ENCODE assay signal across 20 mouse cellular contexts in the genomic region with DNA sequence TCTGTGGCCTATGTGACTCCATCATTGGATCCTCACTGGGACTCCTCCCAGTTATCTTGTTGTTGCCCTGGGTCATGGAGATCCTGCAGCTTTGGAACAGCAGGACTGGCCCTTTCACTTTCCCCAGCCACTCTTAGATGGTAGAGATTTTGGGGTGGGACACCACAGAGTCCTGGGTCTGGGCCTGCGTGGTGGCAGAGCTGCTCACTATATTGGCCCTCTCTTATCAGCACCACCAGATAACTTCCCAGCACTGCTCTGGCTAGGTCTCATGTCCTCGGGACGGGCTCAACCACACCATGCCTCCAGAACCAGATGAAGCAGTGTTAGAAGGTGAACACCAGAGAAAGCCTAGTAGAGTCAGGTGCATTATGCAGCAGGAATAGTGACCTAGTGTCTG.
DNase-seq lines count a peak whose midpoint lies in the region; ATAC-seq and TF ChIP-seq lines count a peak whose summit lies in the region.
"Had no signal": no experiment of that assay in that cellular context is flagged by ENCODE, and none has a peak within 500 bp of the region (broad histone marks: within the 10 kb centered on the region; RNA-seq: fewer than 3 reads in every experiment).

No protein-coding gene starts in this region.

- H3K27me3 ChIP-seq in heart, embryonic 14.5 days (ENCODE audit: control insufficient read depth, insufficient read depth, low read length): no peaks in the 10 kb centered on the region
- H3K27me3 ChIP-seq in G1E (ENCODE audit: insufficient read depth, low read length): no peaks in the 10 kb centered on the region
- H3K27me3 ChIP-seq: forebrain, embryonic 13.5 days; heart, embryonic 15.5 days; hindbrain, embryonic 13.5 days had no signal

- H3K4me3 ChIP-seq in heart, embryonic 14.5 days (ENCODE audit: control insufficient read depth in 1 of 2, insufficient read depth in 1 of 2, low read depth in 1 of 2, low read length in 2 of 2): no peak overlapping the region
- no peak overlapping the region for H3K4me3 ChIP-seq in G1E (ENCODE audit: low read depth, low read length)
- H3K4me3 ChIP-seq: embryonic facial prominence, embryonic 10.5 days; forebrain, embryonic 13.5 days; heart, embryonic 15.5 days; hindbrain, embryonic 13.5 days had no signal

- H3K9me3 ChIP-seq in heart, embryonic 14.5 days (ENCODE audit: control insufficient read depth, low read length): no peaks in the 10 kb centered on the region
- no peaks in the 10 kb centered on the region for H3K9me3 ChIP-seq in G1E (replicated peaks)
- H3K9me3 ChIP-seq: embryonic facial prominence, embryonic 10.5 days; forebrain, embryonic 13.5 days; heart, embryonic 15.5 days; hindbrain, embryonic 13.5 days had no signal

- WGBS in heart, embryonic 14.5 days: 56% methylated on average over 3 of the region's 3 CpGs

- H3K4me1 ChIP-seq in heart, embryonic 14.5 days (ENCODE audit: control insufficient read depth in 2 of 2, insufficient read depth in 2 of 2, low read length in 2 of 2): peaks cover 3 to 6% of the 10 kb centered on the region in 2 experiments; a peak in 3 of 4 replicates
- peaks cover 20% of the 10 kb centered on the region for H3K4me1 ChIP-seq in G1E (ENCODE audit: insufficient read depth, low read depth, low read length)
- H3K4me1 ChIP-seq: embryonic facial prominence, embryonic 10.5 days had no signal

- H3K4me2 ChIP-seq in heart, embryonic 14.5 days (ENCODE audit: low read length): no peak overlapping the region
- H3K4me2 ChIP-seq: forebrain, embryonic 13.5 days; heart, embryonic 15.5 days; hindbrain, embryonic 13.5 days had no signal

- no peak for TF ChIP-seq CTCF in G1E (IDR thresholded peaks at IDR 0.05; ENCODE audit: low read depth, low read length)

- ATAC-seq in heart, embryonic 14.5 days (ENCODE audit: insufficient number of reproducible peaks, insufficient read depth, low FRiP score, low read depth): 0 out of 2 replicates have a peak, but pooled peaks have one; percentile 34
- peak; percentile 93 for ATAC-seq in G1E (ENCODE audit: extremely low read depth, insufficient number of reproducible peaks, low FRiP score, poor library complexity, severe bottlenecking)
- peak; percentile 44; the same call in 1 of the 2 replicates for ATAC-seq in megakaryocyte progenitor cell, adult 5-6 weeks (replicated peaks; ENCODE audit: poor library complexity)
- ATAC-seq: forebrain, embryonic 13.5 days; forebrain, postnatal 0 days; hindbrain, postnatal 0 days had no signal

- DNase-seq in heart, adult 8-10 months (ENCODE audit: low spot score): no peak
- DNase-seq in G1E (ENCODE audit: low spot score): no peak
- peak; percentile 4 for DNase-seq in c-Kit-positive CD71-positive TER-119-positive erythroid progenitor cells, embryonic 14.5 days (ENCODE audit: low spot score)
- no peak for DNase-seq in adrenal gland, postnatal 4 days (ENCODE audit: low spot score in 2 of 2)
- no peak for DNase-seq in left cerebral cortex, adult 9 months (ENCODE audit: low spot score in 2 of 2)
- DNase-seq: adrenal gland, adult 2 months; adrenal gland, postnatal 25 days; cerebellum, adult 11-12 months; cerebellum, adult 9-10 months; cerebellum, postnatal 36 days; forebrain, postnatal 0 days; gastrocnemius, postnatal 14 days; heart, postnatal 14 days had no signal

- H3K9ac ChIP-seq in heart, embryonic 14.5 days (ENCODE audit: low read length): no peak overlapping the region
- H3K9ac ChIP-seq: forebrain, embryonic 13.5 days; forebrain, postnatal 0 days; heart, embryonic 15.5 days; hindbrain, embryonic 13.5 days had no signal

- H3K27ac ChIP-seq in heart, embryonic 14.5 days (replicated peaks in 1 of 2; ENCODE audit: control insufficient read depth in 1 of 2, insufficient read depth in 1 of 2, low read depth in 2 of 2, low read length in 2 of 2): no peak overlapping the region
- H3K27ac ChIP-seq: embryonic facial prominence, embryonic 10.5 days; forebrain, embryonic 13.5 days; heart, embryonic 15.5 days; hindbrain, embryonic 13.5 days; hindbrain, postnatal 0 days had no signal

- peaks cover 77% of the 10 kb centered on the region for H3K36me3 ChIP-seq in heart, embryonic 14.5 days (ENCODE audit: control insufficient read depth, insufficient read depth, low read length)
- H3K36me3 ChIP-seq in G1E (replicated peaks): peaks cover 84% of the 10 kb centered on the region

Comparison
In these comparisons a context has a peak if more than half of its experiments do, and no peak if none do; other contexts are left out.
1. ATAC-seq: peak in every context shown above with its lines; median percentile 93 in G1E; 44 in megakaryocyte progenitor cell, adult 5-6 weeks; 34 in heart, embryonic 14.5 days.